Mouse (Mus musculus) G1E (cell line): ENCODE data around the gene Cracr2b. TPM values are rescaled to one million over a fixed set of nuclear protein-coding genes. Genes with fewer than 3 reads are reported as not detected.
"Not testable (repeated sequence)": the region's sequence is repeated elsewhere in the genome, so short reads cannot be mapped to it uniquely, and the experiment has no call there.

Experiments
- ATAC-seq: 2 replicates; pipeline ENCODE4 v1.8.0; 2016; ENCODE audit warnings: mild to moderate bottlenecking; ENCODE audit not compliant: insufficient number of reproducible peaks, poor library complexity, low FRiP score, severe bottlenecking; ENCODE audit errors: extremely low read depth
- DNase-seq: peaks from one replicate; pipeline ENCODE4 v3.0.0; 2012; ENCODE audit warnings: low spot score
- H3K27me3 ChIP-seq: 2 replicates; pipeline ENCODE4 v1.6.1; 2012; ENCODE audit warnings: mild to moderate bottlenecking, low read length, inconsistent platforms; ENCODE audit not compliant: insufficient read depth
- H3K36me3 ChIP-seq: replicated peaks from 2 replicates; pipeline ENCODE3; 2012; ENCODE audit warnings: mild to moderate bottlenecking, inconsistent platforms
- H3K4me1 ChIP-seq: 2 replicates; pipeline ENCODE4 v1.6.1; 2012; ENCODE audit warnings: low read depth, low read length, inconsistent platforms, mixed read lengths; ENCODE audit not compliant: insufficient read depth
- H3K4me3 ChIP-seq: 2 replicates; pipeline ENCODE4 v1.5.1; 2012; ENCODE audit warnings: low read depth, mild to moderate bottlenecking, inconsistent platforms, low read length, moderate library complexity, mixed read lengths
- H3K9me3 ChIP-seq: replicated peaks from 2 replicates; pipeline ENCODE4 v1.6.1; 2012; ENCODE audit warnings: inconsistent platforms
- CTCF ChIP-seq: IDR thresholded peaks from 2 replicates; pipeline ENCODE4 v1.5.1; 2012; ENCODE audit warnings: low read depth, low read length, inconsistent platforms, mixed read lengths
- GATA1 ChIP-seq: IDR thresholded peaks from 2 replicates; pipeline ENCODE4 v1.6.1; 2012; ENCODE audit warnings: borderline replicate concordance, low read length, inconsistent platforms, mixed read lengths
- GATA2 ChIP-seq: IDR thresholded peaks from 2 replicates; pipeline ENCODE4 v1.6.1; 2012; ENCODE audit warnings: low read depth, low read length, inconsistent platforms, borderline replicate concordance
- POLR2AphosphoS5 ChIP-seq: IDR thresholded peaks from 2 replicates; pipeline ENCODE4 v1.6.1; 2012; ENCODE audit warnings: low read depth, low read length, inconsistent platforms; ENCODE audit not compliant: insufficient replicate concordance
- TAL1 ChIP-seq: conservative IDR thresholded peaks from 2 replicates; pipeline ENCODE4 v1.6.1; 2012; ENCODE audit warnings: low read depth, low read length, inconsistent platforms, mixed read lengths
- polyA plus RNA-seq: library from polyadenylated mRNA; stranded (reverse); fragments of >175 nt; gene quantifications from 2 replicates; pipeline ENCODE4 v1.2.3, GENCODE M21; 2012
- total RNA-seq, 2 experiments: library from RNA; stranded (forward) in 1 of 2; stranded (reverse) in 1 of 2; fragments of 200-1000 nt in 1 of 2; fragments of >200 nt in 1 of 2; fragmentation: Nextera tagmentation in 1 of 2; gene quantifications; 2 replicates each; pipeline ENCODE4 v1.2.3; 2014 to 2017

Gene Cracr2b
- total and polyA plus RNA-seq, 3 experiments = 0.44 TPM; not detected in 2

DNA sequence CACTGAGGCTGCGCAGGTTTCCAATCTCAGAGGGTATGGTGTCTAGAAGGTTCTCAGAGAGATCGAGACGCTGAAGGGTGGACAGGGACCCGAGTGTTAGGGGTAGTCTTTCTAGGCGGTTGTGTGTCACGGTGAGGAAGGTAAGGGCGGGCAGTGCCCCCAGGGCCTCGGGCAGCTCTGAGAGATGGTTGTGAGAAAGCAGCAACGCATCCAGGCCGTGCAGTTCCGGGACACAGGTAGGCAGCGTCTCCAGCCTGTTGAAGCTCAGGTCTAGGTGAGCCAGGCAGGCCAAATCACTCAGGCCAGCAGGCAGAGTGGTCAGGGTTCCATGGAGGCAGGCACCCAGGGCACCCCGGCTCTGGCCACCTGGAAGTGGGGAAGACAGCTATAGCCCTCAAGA is 18.7 kb upstream of the Cracr2b start:
- Histone ChIP-seq H3K4me3 (peak overlapping the region; percentile 75), H3K36me3 (peaks cover 57% of the 10 kb centered on the region), H3K9me3 (no peaks in the 10 kb centered on the region), H3K4me1 (peaks cover 75% of the 10 kb centered on the region), H3K27me3 (no peaks in the 10 kb centered on the region; the same call in 1 of the 2 replicates)
- no peak for TF ChIP-seq GATA2
- no peak for TF ChIP-seq GATA1
- no peak for TF ChIP-seq TAL1
- DNase-seq (no peak), ATAC-seq (no peak)

DNA sequence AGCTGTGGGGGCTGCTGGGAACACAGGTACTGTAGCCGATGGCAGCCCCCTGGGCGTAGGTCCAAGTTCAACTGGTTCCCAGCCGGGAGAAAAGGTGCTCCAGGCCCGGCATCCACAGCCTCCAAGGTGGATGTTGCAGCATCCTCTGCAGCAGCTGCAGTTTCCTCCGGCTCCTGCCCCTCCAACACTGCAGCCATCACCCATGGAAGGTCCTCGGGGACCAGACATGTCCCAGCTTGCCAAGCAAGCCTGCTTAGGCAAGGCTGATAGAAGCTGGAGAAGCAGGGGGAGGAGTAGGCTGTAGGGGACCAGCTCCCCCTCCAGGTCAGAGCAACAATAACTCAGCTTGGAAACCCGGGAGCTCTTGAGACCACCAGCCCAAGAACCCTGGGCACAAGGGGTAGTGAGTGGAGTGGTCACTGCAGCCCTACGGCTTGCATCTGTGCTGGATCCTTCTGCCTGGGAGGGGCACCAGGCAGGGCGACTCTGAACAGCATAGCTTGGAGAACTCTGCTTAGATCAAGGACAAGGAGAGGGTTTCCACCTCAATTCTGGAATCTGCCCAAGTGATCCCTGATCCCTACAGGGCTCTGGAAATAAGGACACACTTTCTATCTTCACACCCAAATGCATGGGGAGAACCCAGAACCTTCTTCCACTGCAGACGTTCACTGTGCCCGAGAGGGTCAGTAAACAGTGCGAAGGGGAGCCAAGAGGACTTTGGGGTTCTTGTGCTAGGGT is 17.6 kb upstream of the Cracr2b start:
- ATAC-seq = peak; percentile 22; the same call in 1 of the 2 replicates

DNA sequence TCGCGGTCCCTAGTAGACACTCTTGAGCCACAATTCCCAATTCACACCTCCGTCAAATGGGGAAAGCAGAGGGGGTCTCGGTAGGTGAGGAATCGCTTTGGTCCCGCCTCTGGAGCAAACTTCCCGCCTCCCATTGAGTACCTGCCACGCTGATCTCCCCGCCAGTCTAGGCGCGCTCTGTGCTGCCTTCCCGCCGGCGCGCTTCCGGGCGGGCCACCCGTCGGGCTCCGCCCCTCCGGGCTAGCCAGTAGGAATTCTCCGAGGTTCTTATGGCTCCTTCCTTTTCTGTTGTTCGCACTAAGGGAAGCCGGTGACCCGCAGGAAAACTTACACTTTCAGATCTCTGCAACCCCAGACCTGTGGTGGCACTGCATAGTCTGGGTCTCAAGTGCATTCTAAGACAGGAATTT is 17.1 kb upstream of the Cracr2b start, which contains the start of gene Pidd1:
TSS of gene Pidd1 (minus strand) at position 198 of the 410 bp plus-strand sequence.
- ATAC-seq (peak; percentile 15; the same call in 1 of the 2 replicates), DNase-seq (peak; percentile 88)
- H3K4me3 ChIP-seq = peak within 1 kb of the TSS; percentile 75
- peaks cover 55% of the 10 kb centered on the region for H3K36me3 ChIP-seq
- H3K9me3 ChIP-seq = no peaks in the 10 kb centered on the region
- H3K4me1 ChIP-seq = peaks cover 69% of the 10 kb centered on the region
- TF ChIP-seq TAL1 (no peak), GATA1 (no peak), POLR2AphosphoS5 (no peak), GATA2 (no peak), CTCF (no peak)
- H3K27me3 ChIP-seq = no peaks in the 10 kb centered on the region; the same call in 1 of the 2 replicates

More for the DNA sequence above, 17.6 kb upstream of the Cracr2b start:
- H3K4me3 ChIP-seq = peak overlapping the region; percentile 75
- peaks cover 69% of the 10 kb centered on the region for H3K4me1 ChIP-seq
- H3K9me3 ChIP-seq = no peaks in the 10 kb centered on the region
- DNase-seq = peak; percentile 82
- no peaks in the 10 kb centered on the region; the same call in 1 of the 2 replicates for H3K27me3 ChIP-seq
- H3K36me3 ChIP-seq = peaks cover 55% of the 10 kb centered on the region
- TF ChIP-seq CTCF = peak; percentile 21; the same call in 1 of the 2 replicates
- TF ChIP-seq TAL1 = no peak

DNA sequence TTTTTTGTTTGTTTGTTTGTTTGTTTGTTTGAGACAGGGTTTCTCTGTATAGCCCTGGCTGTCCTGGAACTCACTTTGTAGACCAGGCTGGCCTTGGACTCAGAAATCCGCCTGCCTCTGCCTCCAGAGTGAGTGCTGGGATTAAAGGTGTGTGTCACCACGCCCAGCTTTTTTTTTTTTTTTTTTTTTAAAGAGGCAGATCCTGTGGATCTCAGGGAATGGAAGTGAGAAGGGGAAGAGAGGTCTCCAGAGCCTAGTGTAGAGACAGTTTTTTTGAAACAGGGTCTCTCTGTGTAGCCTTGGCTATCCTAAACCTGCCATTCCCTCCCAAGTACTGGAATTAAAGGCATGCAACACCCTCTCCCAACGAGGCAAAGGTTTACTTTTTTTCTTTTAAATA is 14.5 kb upstream of the Cracr2b start:
- DNase-seq, H3K9me3 ChIP-seq, H3K4me3 ChIP-seq, H3K27me3 ChIP-seq, ATAC-seq: not testable (repeated sequence)
- Histone ChIP-seq H3K36me3 (peaks cover 52% of the 10 kb centered on the region), H3K4me1 (peaks cover 68% of the 10 kb centered on the region)

DNA sequence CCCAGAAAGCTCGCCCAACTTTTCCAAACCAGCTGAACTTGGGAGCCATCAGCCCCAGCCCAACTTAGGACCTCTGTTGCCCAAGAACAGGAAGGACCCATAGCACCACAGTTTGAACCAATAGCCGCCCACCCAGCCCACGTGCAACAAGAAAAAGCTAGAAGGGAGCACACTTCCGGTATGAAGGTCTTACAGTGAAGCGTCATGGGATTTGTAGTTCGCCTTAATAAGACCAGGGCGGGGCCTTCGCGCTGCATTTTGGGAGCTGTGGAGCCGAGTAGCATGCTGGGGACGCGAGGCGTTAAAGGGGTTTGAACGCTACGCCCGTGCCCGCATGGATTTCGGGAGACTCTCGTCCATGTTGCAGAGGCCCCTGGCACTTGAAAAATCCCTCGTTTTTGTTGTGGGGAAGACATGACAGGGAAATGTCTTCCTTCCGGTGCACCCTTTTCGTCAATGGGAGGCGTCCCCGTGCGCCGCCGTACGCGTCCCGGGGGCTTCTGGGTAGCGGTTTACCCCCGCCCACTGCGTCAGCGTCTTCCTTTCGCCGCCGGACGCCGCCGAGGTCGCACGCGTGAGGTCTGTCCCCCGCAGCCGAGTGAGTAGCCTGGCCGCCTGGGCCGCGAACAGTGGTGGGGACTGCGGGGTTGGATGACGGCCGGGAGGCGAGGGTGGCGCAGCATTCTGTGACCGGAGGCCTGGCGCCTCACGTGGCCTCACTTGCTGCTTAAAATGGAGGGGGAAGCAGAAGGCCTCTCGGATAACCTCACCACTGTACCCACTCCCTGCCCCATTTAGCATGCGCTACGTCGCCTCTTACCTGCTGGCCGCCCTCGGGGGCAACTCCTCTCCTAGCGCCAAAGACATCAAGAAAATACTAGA is 13.5 kb upstream of the Cracr2b start, which contains the start of gene Rplp2:
TSS of gene Rplp2 (plus strand) at position 261 of the 882 bp plus-strand sequence.
- DNase-seq = peak; percentile 92
- Histone ChIP-seq H3K9me3 (no peaks in the 10 kb centered on the region), H3K36me3 (peaks cover 52% of the 10 kb centered on the region), H3K4me3 (peak within 1 kb of the TSS; percentile 81), H3K27me3 (no peaks in the 10 kb centered on the region), H3K4me1 (peaks cover 67% of the 10 kb centered on the region)
- peak; percentile 85 for ATAC-seq
- TF ChIP-seq GATA1 (no peak), POLR2AphosphoS5 (peak; percentile 59; the same call in 1 of the 2 replicates)

DNA sequence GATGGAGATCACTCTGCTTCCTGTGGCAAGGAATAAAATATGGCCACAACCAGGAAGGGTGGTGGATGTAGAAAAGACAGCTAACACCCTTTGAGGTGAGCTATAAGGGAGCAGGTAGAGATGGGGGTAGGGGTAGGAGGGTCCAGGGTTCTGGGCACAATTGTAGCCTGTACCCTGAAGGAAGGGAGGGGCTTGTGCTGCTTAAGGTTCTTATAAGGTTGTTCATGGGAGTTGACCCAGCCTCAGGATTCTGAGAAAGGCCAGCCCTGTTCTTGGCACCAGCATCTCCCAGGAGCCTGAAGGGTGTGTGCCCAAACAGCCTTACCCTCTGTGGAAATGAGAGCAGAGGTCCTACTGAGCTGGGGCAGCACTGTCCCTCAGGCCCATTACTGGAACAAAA is 9.0 kb upstream of the Cracr2b start:
- DNase-seq = no peak
- no peaks in the 10 kb centered on the region for H3K27me3 ChIP-seq
- TF ChIP-seq GATA2 = no peak
- no peak for TF ChIP-seq TAL1
- TF ChIP-seq CTCF = no peak
- TF ChIP-seq GATA1 = no peak
- no peak for TF ChIP-seq POLR2AphosphoS5

More for the DNA sequence above, 9.0 kb upstream of the Cracr2b start:
- Histone ChIP-seq H3K4me1 (peaks cover 69% of the 10 kb centered on the region), H3K9me3 (no peaks in the 10 kb centered on the region), H3K36me3 (peaks cover 55% of the 10 kb centered on the region), H3K4me3 (no peak overlapping the region)
- ATAC-seq = no peak
